Mouse (Mus musculus) MN1 (cell line): Measurements from ENCODE around the gene Lrrc75a.
A peak's percentile ranks its signal among the peaks of the same experiment; 100 is the strongest.

Experiments used
- DNase-seq: peaks from one replicate; pipeline ENCODE4 v3.0.0-alpha.2; 2016; ENCODE audit warnings: low spot score

Gene Lrrc75a

DNA sequence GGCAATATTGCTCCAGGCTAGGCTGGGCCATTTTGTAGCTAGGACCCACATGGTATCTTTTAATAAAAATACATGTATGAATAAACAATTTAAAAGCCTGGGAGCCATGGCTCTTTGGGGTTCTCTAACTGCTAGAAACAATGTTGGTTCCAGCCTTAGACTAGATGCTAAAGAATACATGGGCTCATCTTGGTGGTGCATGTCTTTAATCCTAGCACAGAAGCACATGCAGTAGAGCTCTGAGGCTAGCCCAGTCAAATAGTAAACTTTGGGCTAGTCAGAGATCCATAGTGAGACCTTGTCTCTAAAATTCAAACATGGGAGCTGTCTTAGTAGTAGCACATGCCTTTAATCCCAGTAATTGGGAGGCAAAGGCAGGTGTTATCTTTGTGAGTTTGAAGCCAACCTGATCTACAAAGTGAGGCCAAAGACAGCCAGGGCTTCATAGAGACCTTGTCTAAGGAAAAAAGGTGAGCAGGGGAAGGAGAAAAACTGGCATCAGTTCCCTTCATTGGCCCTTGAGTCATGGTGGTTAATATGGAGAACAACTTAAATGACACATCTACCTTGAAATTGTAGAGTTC is 93.3 kb downstream of the Lrrc75a start:
- peak; percentile 37 for DNase-seq
